Mouse (Mus musculus): ENCODE data around the gene Fcho1. TPM values are rescaled to one million over a fixed set of nuclear protein-coding genes. Genes with fewer than 3 reads are reported as not detected.
"Not testable (repeated sequence)": the region's sequence is repeated elsewhere in the genome, so short reads cannot be mapped to it uniquely, and the experiment has no call there.

The Fcho1 gene
- polyA plus RNA-seq, 1 experiment from 2014 or later, result 1.2 TPM

GRCm38 (mm10) chr8:71709800-71710446 is 15.6 kb downstream of the Fcho1 start:
- Histone ChIP-seq H3K4me3 (ENCODE audit: low read depth, low read length) (no peak overlapping the region), H3K4me2 (peak overlapping the region; percentile 52), H3K27me3 (ENCODE audit: control insufficient read depth, insufficient read depth, low read length) (peaks cover 52% of the 10 kb centered on the region), H3K9ac (ENCODE audit: low read depth, low read length) (no peak overlapping the region), H3K36me3 (ENCODE audit: control insufficient read depth, insufficient read depth, low read length) (no peaks in the 10 kb centered on the region), H3K27ac (ENCODE audit: low read depth, low read length) (no peak overlapping the region), H3K4me1 (ENCODE audit: control insufficient read depth, insufficient read depth, low read length) (0 out of 2 replicates have a peak, but pooled peaks cover 4% of the 10 kb centered on the region), H3K9me3 (replicated peaks; ENCODE audit: control insufficient read depth, low read length) (no peaks in the 10 kb centered on the region)
- ATAC-seq (replicated peaks; ENCODE audit: insufficient number of reproducible peaks, low FRiP score, low TSS enrichment), result peak; percentile 31; the same call in 1 of the 2 replicates
- WGBS (ENCODE audit: insufficient replicate concordance), result 20% methylated on average over 25 of the region's 25 CpGs

- H3K4me1 ChIP-seq (ENCODE audit: control insufficient read depth, insufficient read depth, low read length), result 0 out of 2 replicates have a peak, but pooled peaks cover 4% of the 10 kb centered on the region
- H3K27me3 ChIP-seq (ENCODE audit: control insufficient read depth, insufficient read depth, low read length), result peaks cover 58% of the 10 kb centered on the region
- no peak overlapping the region for H3K9ac ChIP-seq (ENCODE audit: low read depth, low read length)
- 32% methylated on average over 25 of the region's 25 CpGs for WGBS (ENCODE audit: insufficient replicate concordance)
- no peaks in the 10 kb centered on the region for H3K9me3 ChIP-seq (replicated peaks; ENCODE audit: control insufficient read depth, low read length)
- H3K4me3 ChIP-seq (ENCODE audit: low read depth, low read length), result no peak overlapping the region
- H3K36me3 ChIP-seq (ENCODE audit: control insufficient read depth, insufficient read depth, low read length), result no peaks in the 10 kb centered on the region
- ATAC-seq (replicated peaks; ENCODE audit: insufficient number of reproducible peaks, low FRiP score, low TSS enrichment), result 0 out of 2 replicates have a peak, but pooled peaks have one; percentile 9
- no peak overlapping the region for H3K27ac ChIP-seq (ENCODE audit: low read depth, low read length)
- H3K4me2 ChIP-seq, result peak overlapping the region; percentile 52
These were observed 16.2 kb downstream of the Fcho1 start for GRCm38 (mm10) chr8:71709134-71709799.

GRCm38 (mm10) chr8:71707874-71708273 is 17.6 kb downstream of the Fcho1 start:
- Histone ChIP-seq H3K9me3 (replicated peaks; ENCODE audit: control insufficient read depth, low read length) (no peaks in the 10 kb centered on the region), H3K9ac (ENCODE audit: low read depth, low read length) (no peak overlapping the region), H3K27me3 (ENCODE audit: control insufficient read depth, insufficient read depth, low read length) (peaks cover 56% of the 10 kb centered on the region), H3K4me2 (no peak overlapping the region), H3K36me3 (ENCODE audit: control insufficient read depth, insufficient read depth, low read length) (no peaks in the 10 kb centered on the region), H3K27ac (ENCODE audit: low read depth, low read length) (no peak overlapping the region), H3K4me1 (ENCODE audit: control insufficient read depth, insufficient read depth, low read length) (0 out of 2 replicates have a peak, but pooled peaks cover 4% of the 10 kb centered on the region), H3K4me3 (ENCODE audit: low read depth, low read length) (no peak overlapping the region)
- ATAC-seq (replicated peaks; ENCODE audit: insufficient number of reproducible peaks, low FRiP score, low TSS enrichment), result no peak
- WGBS (ENCODE audit: insufficient replicate concordance), result 30% methylated on average over 8 of the region's 8 CpGs

- H3K9ac ChIP-seq (ENCODE audit: low read depth, low read length); H3K4me3 ChIP-seq (ENCODE audit: low read depth, low read length); H3K4me1 ChIP-seq (ENCODE audit: control insufficient read depth, insufficient read depth, low read length); ATAC-seq (replicated peaks; ENCODE audit: insufficient number of reproducible peaks, low FRiP score, low TSS enrichment); H3K9me3 ChIP-seq (replicated peaks; ENCODE audit: control insufficient read depth, low read length); H3K36me3 ChIP-seq (ENCODE audit: control insufficient read depth, insufficient read depth, low read length); H3K27ac ChIP-seq (ENCODE audit: low read depth, low read length); H3K4me2 ChIP-seq: not testable (repeated sequence)
- H3K27me3 ChIP-seq (ENCODE audit: control insufficient read depth, insufficient read depth, low read length), result peaks cover 61% of the 10 kb centered on the region
These were observed 22.1 kb downstream of the Fcho1 start for GRCm38 (mm10) chr8:71703400-71703799.

GRCm38 (mm10) chr8:71702923-71703322 is 22.6 kb downstream of the Fcho1 start:
- H3K4me2 ChIP-seq, result peak overlapping the region; percentile 14
- H3K4me1 ChIP-seq (ENCODE audit: control insufficient read depth, insufficient read depth, low read length), result no peaks in the 10 kb centered on the region
- H3K9me3 ChIP-seq (replicated peaks; ENCODE audit: control insufficient read depth, low read length), result no peaks in the 10 kb centered on the region
- no peak for ATAC-seq (replicated peaks; ENCODE audit: insufficient number of reproducible peaks, low FRiP score, low TSS enrichment)
- H3K4me3 ChIP-seq (ENCODE audit: low read depth, low read length), result no peak overlapping the region
- peaks cover 57% of the 10 kb centered on the region for H3K27me3 ChIP-seq (ENCODE audit: control insufficient read depth, insufficient read depth, low read length)
- no peaks in the 10 kb centered on the region for H3K36me3 ChIP-seq (ENCODE audit: control insufficient read depth, insufficient read depth, low read length)
- WGBS (ENCODE audit: insufficient replicate concordance), result 59% methylated on average over 3 of the region's 3 CpGs
- no peak overlapping the region for H3K27ac ChIP-seq (ENCODE audit: low read depth, low read length)
- no peak overlapping the region for H3K9ac ChIP-seq (ENCODE audit: low read depth, low read length)

GRCm38 (mm10) chr8:71702087-71702432 is 23.5 kb downstream of the Fcho1 start:
- peaks cover 50% of the 10 kb centered on the region for H3K27me3 ChIP-seq (ENCODE audit: control insufficient read depth, insufficient read depth, low read length)
- H3K4me2 ChIP-seq, result peak overlapping the region; percentile 14; the same call in 1 of the 2 replicates
- H3K4me1 ChIP-seq (ENCODE audit: control insufficient read depth, insufficient read depth, low read length), result no peaks in the 10 kb centered on the region
- H3K9me3 ChIP-seq (replicated peaks; ENCODE audit: control insufficient read depth, low read length), result no peaks in the 10 kb centered on the region
- 37% methylated on average over 4 of the region's 4 CpGs for WGBS (ENCODE audit: insufficient replicate concordance)
- no peak overlapping the region for H3K27ac ChIP-seq (ENCODE audit: low read depth, low read length)
- H3K4me3 ChIP-seq (ENCODE audit: low read depth, low read length), result no peak overlapping the region
- no peak for ATAC-seq (replicated peaks; ENCODE audit: insufficient number of reproducible peaks, low FRiP score, low TSS enrichment)
- H3K9ac ChIP-seq (ENCODE audit: low read depth, low read length), result no peak overlapping the region
- H3K36me3 ChIP-seq (ENCODE audit: control insufficient read depth, insufficient read depth, low read length), result no peaks in the 10 kb centered on the region

- Histone ChIP-seq H3K27me3 (ENCODE audit: control insufficient read depth, insufficient read depth, low read length) (peaks cover 50% of the 10 kb centered on the region), H3K36me3 (ENCODE audit: control insufficient read depth, insufficient read depth, low read length) (no peaks in the 10 kb centered on the region), H3K27ac (ENCODE audit: low read depth, low read length) (no peak within 1 kb of the TSS), H3K9ac (ENCODE audit: low read depth, low read length) (no peak within 1 kb of the TSS), H3K4me3 (ENCODE audit: low read depth, low read length) (peak within 1 kb of the TSS; percentile 27), H3K9me3 (replicated peaks; ENCODE audit: control insufficient read depth, low read length) (no peaks in the 10 kb centered on the region), H3K4me1 (ENCODE audit: control insufficient read depth, insufficient read depth, low read length) (no peaks in the 10 kb centered on the region), H3K4me2 (peak within 1 kb of the TSS; percentile 61)
- ATAC-seq (replicated peaks; ENCODE audit: insufficient number of reproducible peaks, low FRiP score, low TSS enrichment), result no peak
- 15% methylated on average over 32 of the region's 34 CpGs for WGBS (ENCODE audit: insufficient replicate concordance)
These were observed 24.0 kb downstream of the Fcho1 start, which contains the start of gene B3gnt3 for GRCm38 (mm10) chr8:71701414-71702086. Gene B3gnt3 (minus strand): TSS chr8:71701789.

- Histone ChIP-seq H3K36me3 (ENCODE audit: control insufficient read depth, insufficient read depth, low read length) (no peaks in the 10 kb centered on the region), H3K4me3 (ENCODE audit: low read depth, low read length) (peak overlapping the region; percentile 27), H3K4me1 (ENCODE audit: control insufficient read depth, insufficient read depth, low read length) (no peaks in the 10 kb centered on the region), H3K4me2 (peak overlapping the region; percentile 61), H3K27me3 (ENCODE audit: control insufficient read depth, insufficient read depth, low read length) (peaks cover 50% of the 10 kb centered on the region), H3K9me3 (replicated peaks; ENCODE audit: control insufficient read depth, low read length) (no peaks in the 10 kb centered on the region), H3K27ac (ENCODE audit: low read depth, low read length) (no peak overlapping the region), H3K9ac (ENCODE audit: low read depth, low read length) (no peak overlapping the region)
- 4% methylated on average over 29 of the region's 29 CpGs for WGBS (ENCODE audit: insufficient replicate concordance)
- ATAC-seq (replicated peaks; ENCODE audit: insufficient number of reproducible peaks, low FRiP score, low TSS enrichment), result peak; percentile 18; the same call in 1 of the 2 replicates
These were observed 24.8 kb downstream of the Fcho1 start for GRCm38 (mm10) chr8:71700493-71701269.
